Mouse (Mus musculus): Measurements from ENCODE around the gene Rrm2. TPM values are rescaled to one million over a fixed set of nuclear protein-coding genes. Genes with fewer than 3 reads are reported as not detected.
A peak's percentile ranks its signal among the peaks of the same experiment; 100 is the strongest.
"Not testable (repeated sequence)": the region's sequence is repeated elsewhere in the genome, so short reads cannot be mapped to it uniquely, and the experiment has no call there.

Gene Rrm2
- polyA plus RNA-seq, 2 experiments = 60.6 to 128 TPM

DNA sequence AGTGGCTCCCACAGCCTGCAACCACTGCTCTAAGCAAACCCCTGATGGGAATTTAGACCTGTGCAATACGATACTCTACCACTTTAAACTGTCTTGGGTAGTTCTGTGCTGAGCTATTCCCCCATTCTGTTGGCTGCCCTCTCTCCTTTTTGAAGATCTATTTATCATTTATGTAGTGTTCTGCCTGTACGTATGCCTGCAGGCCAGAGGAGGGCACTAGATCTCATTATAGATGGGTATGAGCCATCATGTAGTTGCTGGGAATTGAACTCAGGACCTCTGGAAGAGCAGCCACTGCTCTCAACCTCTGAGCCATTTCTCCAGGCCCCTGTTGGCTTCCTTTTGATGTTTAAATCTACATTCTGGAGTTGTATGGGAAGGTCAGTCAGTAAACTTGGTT is 28.9 kb downstream of the Rrm2 start:
- Histone ChIP-seq H3K4me3 (replicated peaks; ENCODE audit: low read length) (no peak overlapping the region), H3K9me3 (ENCODE audit: control insufficient read depth, low read length) (no peaks in the 10 kb centered on the region), H3K27me3 (ENCODE audit: control insufficient read depth, insufficient read depth, low read length) (no peaks in the 10 kb centered on the region), H3K9ac (ENCODE audit: low read depth, low read length, severe bottlenecking) (no peak overlapping the region), H3K36me3 (ENCODE audit: control insufficient read depth, insufficient read depth, low read length) (no peaks in the 10 kb centered on the region), H3K4me2 (replicated peaks; ENCODE audit: low read depth, low read length, severe bottlenecking) (no peak overlapping the region), H3K4me1 (ENCODE audit: control insufficient read depth, insufficient read depth, low read length) (no peaks in the 10 kb centered on the region), H3K27ac (replicated peaks; ENCODE audit: low read depth, low read length) (no peak overlapping the region)
- no peak for ATAC-seq (ENCODE audit: low FRiP score, low read depth)
- DNase-seq (ENCODE audit: low spot score) = no peak
- no peak for TF ChIP-seq POLR2A (IDR thresholded peaks at IDR 0.05; ENCODE audit: borderline replicate concordance, extremely low read depth, insufficient read depth, insufficient read length)
- 51% methylated on average over 2 of the region's 2 CpGs for WGBS

DNA sequence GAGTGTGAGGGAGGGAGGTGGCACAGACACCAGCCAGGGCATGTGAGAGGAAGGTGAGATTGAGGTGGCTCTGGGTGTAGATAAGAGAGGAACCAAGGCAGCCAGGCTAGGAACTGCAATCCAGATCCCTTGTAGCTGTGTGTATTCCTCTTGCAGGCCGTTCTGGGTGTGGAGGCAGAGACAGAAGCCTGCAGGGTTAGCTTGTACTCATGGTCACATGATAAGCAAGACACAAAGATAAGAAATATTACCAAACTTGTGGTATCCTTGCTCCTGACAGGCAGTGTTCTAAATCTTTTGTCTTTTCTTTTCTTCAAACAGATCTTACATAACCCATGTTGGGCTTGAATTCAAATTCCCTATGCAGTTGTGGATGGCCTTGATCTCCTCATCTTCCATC is 31.9 kb downstream of the Rrm2 start:
- H3K4me1 ChIP-seq (ENCODE audit: control insufficient read depth, insufficient read depth, low read length) = no peaks in the 10 kb centered on the region
- H3K9me3 ChIP-seq (ENCODE audit: control insufficient read depth, low read length) = no peaks in the 10 kb centered on the region
- H3K4me2 ChIP-seq (replicated peaks; ENCODE audit: low read depth, low read length, severe bottlenecking) = no peak overlapping the region
- no peak overlapping the region for H3K9ac ChIP-seq (ENCODE audit: low read depth, low read length, severe bottlenecking)
- 64% methylated on average over 1 of the region's 1 CpGs for WGBS
- no peak overlapping the region for H3K27ac ChIP-seq (replicated peaks; ENCODE audit: low read depth, low read length)
- DNase-seq (ENCODE audit: low spot score) (no peak), ATAC-seq (ENCODE audit: low FRiP score, low read depth) (no peak)
- H3K27me3 ChIP-seq (ENCODE audit: control insufficient read depth, insufficient read depth, low read length) = no peaks in the 10 kb centered on the region
- H3K36me3 ChIP-seq (ENCODE audit: control insufficient read depth, insufficient read depth, low read length) = no peaks in the 10 kb centered on the region
- TF ChIP-seq POLR2A (IDR thresholded peaks at IDR 0.05; ENCODE audit: borderline replicate concordance, extremely low read depth, insufficient read depth, insufficient read length) = no peak
- H3K4me3 ChIP-seq (replicated peaks; ENCODE audit: low read length) = no peak overlapping the region

DNA sequence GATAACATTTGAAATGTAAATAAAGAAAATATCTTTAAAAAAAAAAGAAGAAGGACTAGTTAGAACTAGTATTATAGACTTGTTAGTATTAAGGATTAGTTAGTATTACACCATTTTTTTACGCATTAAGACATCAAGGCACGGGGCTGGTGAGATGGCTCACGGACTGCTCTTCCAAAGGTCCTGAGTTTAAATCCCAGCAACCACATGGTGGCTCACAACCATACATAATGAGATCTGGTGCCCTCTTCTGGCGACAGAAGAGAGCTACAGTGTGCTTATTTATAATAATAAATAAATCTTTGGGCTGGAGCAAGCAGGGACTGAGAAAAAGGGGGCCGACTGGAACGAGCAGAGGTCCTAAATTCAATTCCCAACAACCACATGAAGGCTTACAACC is 33.5 kb downstream of the Rrm2 start:
- H3K27me3 ChIP-seq (ENCODE audit: control insufficient read depth, insufficient read depth, low read length); H3K4me1 ChIP-seq (ENCODE audit: control insufficient read depth, insufficient read depth, low read length); H3K9ac ChIP-seq (ENCODE audit: low read depth, low read length, severe bottlenecking); H3K4me2 ChIP-seq (replicated peaks; ENCODE audit: low read depth, low read length, severe bottlenecking); ATAC-seq (ENCODE audit: low FRiP score, low read depth); H3K27ac ChIP-seq (replicated peaks; ENCODE audit: low read depth, low read length); H3K4me3 ChIP-seq (replicated peaks; ENCODE audit: low read length); DNase-seq (ENCODE audit: low spot score); H3K9me3 ChIP-seq (ENCODE audit: control insufficient read depth, low read length); H3K36me3 ChIP-seq (ENCODE audit: control insufficient read depth, insufficient read depth, low read length): not testable (repeated sequence)
- 66% methylated on average over 6 of the region's 6 CpGs for WGBS

DNA sequence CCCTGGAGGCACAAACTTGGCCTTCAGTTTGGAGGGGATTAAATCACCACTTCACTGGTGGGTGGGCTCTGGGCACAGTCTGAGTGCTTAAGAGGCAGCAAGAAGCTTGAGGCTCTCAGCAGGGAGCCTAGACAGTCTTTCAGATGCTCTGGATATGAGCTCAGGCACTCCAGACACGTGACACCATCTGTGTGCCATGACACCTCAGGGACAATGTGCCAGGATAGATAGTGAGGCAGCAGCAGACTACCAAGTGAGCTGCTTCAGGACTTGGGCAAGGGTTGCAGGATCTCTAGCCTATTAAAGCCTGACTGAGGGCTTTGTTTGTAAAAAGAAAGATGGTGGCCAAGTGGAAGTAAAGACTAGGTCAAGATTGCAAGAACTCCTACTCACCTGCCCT is 36.3 kb downstream of the Rrm2 start:
- no peak for DNase-seq (ENCODE audit: low spot score)
- 27% methylated on average over 1 of the region's 1 CpGs for WGBS
- Histone ChIP-seq H3K9ac (ENCODE audit: low read depth, low read length, severe bottlenecking) (no peak overlapping the region), H3K4me3 (replicated peaks; ENCODE audit: low read length) (no peak overlapping the region), H3K9me3 (ENCODE audit: control insufficient read depth, low read length) (no peaks in the 10 kb centered on the region), H3K27ac (replicated peaks; ENCODE audit: low read depth, low read length) (no peak overlapping the region), H3K4me1 (ENCODE audit: control insufficient read depth, insufficient read depth, low read length) (no peaks in the 10 kb centered on the region), H3K27me3 (ENCODE audit: control insufficient read depth, insufficient read depth, low read length) (no peaks in the 10 kb centered on the region), H3K36me3 (ENCODE audit: control insufficient read depth, insufficient read depth, low read length) (no peaks in the 10 kb centered on the region), H3K4me2 (replicated peaks; ENCODE audit: low read depth, low read length, severe bottlenecking) (no peak overlapping the region)
- TF ChIP-seq POLR2A (IDR thresholded peaks at IDR 0.05; ENCODE audit: borderline replicate concordance, extremely low read depth, insufficient read depth, insufficient read length) = no peak
- no peak for ATAC-seq (ENCODE audit: low FRiP score, low read depth)

DNA sequence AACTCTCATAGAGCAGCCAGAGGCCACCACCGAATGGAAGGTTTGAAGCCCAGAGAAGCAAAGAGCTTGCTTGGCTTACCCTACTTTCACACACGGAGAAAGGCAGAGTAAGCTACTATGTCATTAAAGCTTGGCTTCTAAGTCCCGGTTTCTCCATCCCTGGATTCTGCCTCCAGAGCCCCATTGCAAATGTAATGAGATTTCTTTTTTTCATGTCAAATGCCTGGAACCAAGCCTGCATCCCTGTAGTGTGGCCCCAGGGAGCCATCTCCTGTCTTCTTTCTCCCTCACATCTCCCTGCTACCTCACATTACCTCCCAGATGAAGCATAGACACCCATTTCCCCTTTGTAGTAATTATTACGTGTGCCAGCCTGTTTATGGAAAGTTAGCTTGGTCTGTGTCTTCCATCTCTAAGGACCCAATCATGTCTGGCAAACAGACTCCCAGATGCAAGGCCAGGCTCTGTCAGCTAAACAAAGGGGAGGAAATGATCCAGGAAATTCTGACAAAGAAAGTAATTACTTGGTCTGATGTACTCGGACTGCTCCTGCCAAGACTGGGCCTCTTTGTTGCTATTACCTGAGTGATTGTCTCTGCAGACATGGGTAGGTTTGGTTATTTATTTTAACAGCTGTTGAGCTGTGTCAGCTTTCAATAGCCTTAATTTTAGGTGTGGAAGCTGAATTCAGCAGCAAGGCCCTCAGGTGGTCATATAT is 38.7 kb downstream of the Rrm2 start:
- Histone ChIP-seq H3K9me3 (ENCODE audit: control insufficient read depth, low read length) (no peaks in the 10 kb centered on the region), H3K36me3 (ENCODE audit: control insufficient read depth, insufficient read depth, low read length) (no peaks in the 10 kb centered on the region), H3K4me1 (ENCODE audit: control insufficient read depth, insufficient read depth, low read length) (no peaks in the 10 kb centered on the region), H3K27me3 (ENCODE audit: control insufficient read depth, insufficient read depth, low read length) (no peaks in the 10 kb centered on the region), H3K4me2 (replicated peaks; ENCODE audit: low read depth, low read length, severe bottlenecking) (no peak overlapping the region), H3K27ac (replicated peaks; ENCODE audit: low read depth, low read length) (peak overlapping the region; percentile 49), H3K4me3 (replicated peaks; ENCODE audit: low read length) (no peak overlapping the region), H3K9ac (ENCODE audit: low read depth, low read length, severe bottlenecking) (no peak overlapping the region)
- DNase-seq (ENCODE audit: low spot score) = peak; percentile 74
- no peak for TF ChIP-seq POLR2A (IDR thresholded peaks at IDR 0.05; ENCODE audit: borderline replicate concordance, extremely low read depth, insufficient read depth, insufficient read length)
- peak; percentile 78 for ATAC-seq (ENCODE audit: low FRiP score, low read depth)
- 29% methylated on average over 5 of the region's 5 CpGs for WGBS

DNA sequence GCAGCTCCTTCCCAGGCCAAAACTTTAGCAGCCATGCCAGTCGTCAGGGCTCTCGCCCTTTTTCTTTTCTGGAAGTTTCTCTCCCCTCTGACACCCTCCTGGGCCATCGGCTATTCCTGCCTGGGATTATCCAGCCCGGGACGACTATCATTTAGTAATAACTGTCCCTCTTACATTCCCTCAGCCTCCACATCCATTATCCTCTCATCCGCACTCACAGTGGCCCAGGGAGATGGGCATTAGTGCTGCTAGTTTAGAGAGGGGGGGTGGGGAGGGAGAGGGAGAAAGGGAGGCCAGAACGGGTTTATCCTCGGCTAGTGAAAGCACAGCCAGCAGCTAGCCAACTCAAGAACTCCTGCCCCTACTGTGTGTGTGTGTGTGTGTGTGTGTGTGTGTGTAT is 39.3 kb downstream of the Rrm2 start:
- Histone ChIP-seq H3K9me3 (ENCODE audit: control insufficient read depth, low read length) (no peaks in the 10 kb centered on the region), H3K4me2 (replicated peaks; ENCODE audit: low read depth, low read length, severe bottlenecking) (no peak overlapping the region), H3K27me3 (ENCODE audit: control insufficient read depth, insufficient read depth, low read length) (no peaks in the 10 kb centered on the region), H3K9ac (ENCODE audit: low read depth, low read length, severe bottlenecking) (no peak overlapping the region), H3K27ac (replicated peaks; ENCODE audit: low read depth, low read length) (peak overlapping the region; percentile 49), H3K4me1 (ENCODE audit: control insufficient read depth, insufficient read depth, low read length) (no peaks in the 10 kb centered on the region), H3K4me3 (replicated peaks; ENCODE audit: low read length) (no peak overlapping the region), H3K36me3 (ENCODE audit: control insufficient read depth, insufficient read depth, low read length) (no peaks in the 10 kb centered on the region)
- no peak for TF ChIP-seq POLR2A (IDR thresholded peaks at IDR 0.05; ENCODE audit: borderline replicate concordance, extremely low read depth, insufficient read depth, insufficient read length)
- no peak for DNase-seq (ENCODE audit: low spot score)
- 64% methylated on average over 8 of the region's 8 CpGs for WGBS
- ATAC-seq (ENCODE audit: low FRiP score, low read depth) = no peak
